ENCODE assay signal across 10 mouse cellular contexts in the genomic region with DNA sequence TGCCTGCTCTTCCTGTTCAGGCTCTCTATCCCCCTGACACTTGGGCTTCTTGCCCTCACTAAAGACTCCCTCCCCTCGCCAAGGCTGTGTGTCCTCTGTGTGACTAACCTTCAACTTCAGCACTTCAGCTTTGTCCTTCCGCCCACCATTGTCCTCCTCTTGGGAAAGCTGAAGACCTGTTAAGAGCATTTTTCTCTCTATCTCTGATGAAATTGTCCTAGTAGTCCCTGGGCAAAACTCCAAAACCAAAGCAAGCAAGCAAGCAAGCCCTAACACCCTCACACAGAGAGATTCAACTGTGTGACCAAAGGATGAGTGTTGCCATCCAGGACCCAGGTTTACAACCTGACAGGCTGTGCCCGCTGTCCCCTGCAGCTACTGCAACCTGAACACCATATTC. TPM values are rescaled to one million over a fixed set of nuclear protein-coding genes. Genes with fewer than 3 reads are reported as not detected.
DNase-seq lines count a peak whose midpoint lies in the region; ATAC-seq and TF ChIP-seq lines count a peak whose summit lies in the region.
"Had no signal": no experiment of that assay in that cellular context is flagged by ENCODE, and none has a peak within 500 bp of the region (broad histone marks: within the 10 kb centered on the region; RNA-seq: fewer than 3 reads in every experiment).

No protein-coding gene starts in this region.

- no peaks in the 10 kb centered on the region for H3K36me3 ChIP-seq in heart, embryonic 11.5 days (ENCODE audit: control insufficient read depth, insufficient read depth, low read length)
- no peaks in the 10 kb centered on the region for H3K36me3 ChIP-seq in lung, embryonic 16.5 days (ENCODE audit: control insufficient read depth, insufficient read depth, low read length)
- H3K36me3 ChIP-seq in intestine, postnatal 0 days (ENCODE audit: control insufficient read depth, insufficient read depth) = no peaks in the 10 kb centered on the region

- H3K4me2 ChIP-seq in heart, embryonic 11.5 days = peak overlapping the region; percentile 56
- H3K4me2 ChIP-seq in lung, embryonic 16.5 days (ENCODE audit: low read depth, low read length) = peak overlapping the region; percentile 49
- peak overlapping the region; percentile 40 for H3K4me2 ChIP-seq in intestine, postnatal 0 days (replicated peaks; ENCODE audit: low read depth)

- no peaks in the 10 kb centered on the region for H3K9me3 ChIP-seq in heart, embryonic 11.5 days (replicated peaks; ENCODE audit: control insufficient read depth, low read length)
- no peaks in the 10 kb centered on the region for H3K9me3 ChIP-seq in lung, embryonic 16.5 days (ENCODE audit: control insufficient read depth, low read length)
- no peaks in the 10 kb centered on the region for H3K9me3 ChIP-seq in intestine, postnatal 0 days (ENCODE audit: control insufficient read depth)

- intact Hi-C loops in heart, postnatal 36 days (cut with DNase I) = no loop called here

- no peaks in the 10 kb centered on the region for H3K27me3 ChIP-seq in heart, embryonic 11.5 days (ENCODE audit: control insufficient read depth, insufficient read depth, low read length)
- no peaks in the 10 kb centered on the region for H3K27me3 ChIP-seq in lung, embryonic 16.5 days (ENCODE audit: control insufficient read depth, insufficient read depth, low read depth, low read length)
- no peaks in the 10 kb centered on the region for H3K27me3 ChIP-seq in intestine, postnatal 0 days (replicated peaks; ENCODE audit: control insufficient read depth, insufficient read depth, low read length)

- no peak for ATAC-seq in heart, embryonic 11.5 days (replicated peaks; ENCODE audit: insufficient number of reproducible peaks, low FRiP score, low TSS enrichment)
- ATAC-seq in lung, embryonic 16.5 days (ENCODE audit: low read depth) = no peak
- ATAC-seq in intestine, postnatal 0 days = no peak

- WGBS in heart, embryonic 11.5 days (ENCODE audit: insufficient replicate concordance) = 57% methylated on average over 3 of the region's 3 CpGs
- WGBS in lung, embryonic 16.5 days = 37% methylated on average over 3 of the region's 3 CpGs
- 54% methylated on average over 3 of the region's 3 CpGs for WGBS in intestine, postnatal 0 days

- peaks cover 9% of the 10 kb centered on the region for H3K4me1 ChIP-seq in heart, embryonic 11.5 days (ENCODE audit: control insufficient read depth, insufficient read depth, low read length)
- H3K4me1 ChIP-seq in lung, embryonic 16.5 days (replicated peaks; ENCODE audit: control insufficient read depth, insufficient read depth, low read length) = peaks cover 9% of the 10 kb centered on the region
- 0 out of 2 replicates have a peak, but pooled peaks cover 6% of the 10 kb centered on the region for H3K4me1 ChIP-seq in intestine, postnatal 0 days (replicated peaks; ENCODE audit: control insufficient read depth, insufficient read depth, low read length)

- peak overlapping the region; percentile 63; the same call in 1 of the 2 replicates for H3K9ac ChIP-seq in heart, embryonic 11.5 days (ENCODE audit: low read depth, low read length)
- H3K9ac ChIP-seq in lung, embryonic 16.5 days (ENCODE audit: low read length) = peak overlapping the region; percentile 50
- H3K9ac ChIP-seq in intestine, postnatal 0 days (ENCODE audit: low read depth, low read length) = no peak overlapping the region

- TF ChIP-seq CTCF in intestine, postnatal 0 days (IDR thresholded peaks at IDR 0.05; ENCODE audit: low read depth) = no peak

- H3K27ac ChIP-seq in heart, embryonic 11.5 days (ENCODE audit: low read depth, low read length) = no peak overlapping the region
- H3K27ac ChIP-seq in lung, embryonic 16.5 days (ENCODE audit: low read length) = peak overlapping the region; percentile 43; the same call in 1 of the 2 replicates
- no peak overlapping the region for H3K27ac ChIP-seq in intestine, postnatal 0 days (ENCODE audit: low read depth, low read length)

- H3K4me3 ChIP-seq in heart, embryonic 11.5 days (ENCODE audit: low read depth, low read length) = no peak overlapping the region; the same call in 1 of the 2 replicates
- H3K4me3 ChIP-seq in lung, embryonic 16.5 days (ENCODE audit: low read length) = peak overlapping the region; percentile 27
- H3K4me3 ChIP-seq in intestine, postnatal 0 days (ENCODE audit: low read depth, low read length) = no peak overlapping the region

- DNase-seq in heart, postnatal 36 days = no peak
- DNase-seq in lung, postnatal 10 days = no peak
- peak; percentile 55 for DNase-seq in adipocyte (ENCODE audit: low spot score)
- no peak for DNase-seq in adrenal gland, postnatal 4 days (ENCODE audit: low spot score in 2 of 2)
- DNase-seq in layer of hippocampus, postnatal 10 days (ENCODE audit: low spot score in 2 of 2) = no peak
- DNase-seq: adrenal gland, adult 8-10 months; layer of hippocampus, adult 9-11 months had no signal

RNA-seq across cellular contexts. Expression of a gene that starts 9.4 kb away (rescaled TPM):
- 65.9 and 66.2 TPM in 2 replicates for polyA plus RNA-seq in heart, embryonic 11.5 days (2014; fragmentation: Nextera tagmentation; extraction: Ambion mirVana)
- 10 to 100 TPM; 34.9 to 38.0 TPM for total RNA-seq in heart, postnatal 36 days (2021)
- polyA plus RNA-seq in lung, embryonic 16.5 days (2015; fragmentation: Nextera tagmentation; extraction: Ambion mirVana) = 80.2 and 92.8 TPM in 2 replicates
- 28.8 and 32.0 TPM in 2 replicates for polyA plus RNA-seq in intestine, postnatal 0 days (2015; fragmentation: Nextera tagmentation; extraction: Ambion mirVana)
- total RNA-seq in adrenal gland, postnatal 4 days (2021) = 10 to 100 TPM; 88.1 to 89.6 TPM
- 10 to 100 TPM; 84.9 to 91.7 TPM for total RNA-seq in layer of hippocampus, postnatal 10 days (2021)

RNA-seq across cellular contexts. Expression of a gene that starts 35.7 kb away (rescaled TPM):
- 0.20 and 0.42 TPM in 2 replicates for polyA plus RNA-seq in heart, embryonic 11.5 days (2014; fragmentation: Nextera tagmentation; extraction: Ambion mirVana)
- total RNA-seq in heart, postnatal 36 days (2021) = not detected
- polyA plus RNA-seq in lung, embryonic 16.5 days (2015; fragmentation: Nextera tagmentation; extraction: Ambion mirVana) = 0.43 and 0.91 TPM in 2 replicates
- 0.65 and 0.68 TPM in 2 replicates for polyA plus RNA-seq in intestine, postnatal 0 days (2015; fragmentation: Nextera tagmentation; extraction: Ambion mirVana)
- total RNA-seq in adrenal gland, postnatal 4 days (2021) = 1 to 10 TPM; 2.4 to 2.7 TPM
- total RNA-seq in layer of hippocampus, postnatal 10 days (2021) = 1 to 10 TPM in 1 of 2 experiments, under 1 TPM in 1; 0.87 to 1.3 TPM

RNA-seq across cellular contexts. Expression of a gene that starts 37.0 kb away (rescaled TPM):
- 54.1 and 62.2 TPM in 2 replicates for polyA plus RNA-seq in heart, embryonic 11.5 days (2014; fragmentation: Nextera tagmentation; extraction: Ambion mirVana)
- total RNA-seq in heart, postnatal 36 days (2021) = 100 to 1,000 TPM; 118 to 124 TPM
- 41.1 and 41.7 TPM in 2 replicates for polyA plus RNA-seq in lung, embryonic 16.5 days (2015; fragmentation: Nextera tagmentation; extraction: Ambion mirVana)
- polyA plus RNA-seq in intestine, postnatal 0 days (2015; fragmentation: Nextera tagmentation; extraction: Ambion mirVana) = 23.2 and 25.5 TPM in 2 replicates
- total RNA-seq in adrenal gland, postnatal 4 days (2021) = 100 to 1,000 TPM; 306 to 318 TPM
- 10 to 100 TPM; 63.8 to 71.7 TPM for total RNA-seq in layer of hippocampus, postnatal 10 days (2021)

RNA-seq across cellular contexts. Expression of a gene that starts 50.4 kb away (rescaled TPM):
- polyA plus RNA-seq in heart, embryonic 11.5 days (2014; fragmentation: Nextera tagmentation; extraction: Ambion mirVana) = 1,303 and 1,414 TPM in 2 replicates
- 100 to 1,000 TPM; 724 to 728 TPM for total RNA-seq in heart, postnatal 36 days (2021)
- 1,731 and 1,766 TPM in 2 replicates for polyA plus RNA-seq in lung, embryonic 16.5 days (2015; fragmentation: Nextera tagmentation; extraction: Ambion mirVana)
- 1,422 and 1,459 TPM in 2 replicates for polyA plus RNA-seq in intestine, postnatal 0 days (2015; fragmentation: Nextera tagmentation; extraction: Ambion mirVana)
- 1,000 to 10,000 TPM; 1,222 to 1,358 TPM for total RNA-seq in adrenal gland, postnatal 4 days (2021)
- total RNA-seq in layer of hippocampus, postnatal 10 days (2021) = 100 to 1,000 TPM; 454 to 456 TPM

RNA-seq across cellular contexts. Expression of a gene that starts 53.9 kb away (rescaled TPM):
- 651 and 677 TPM in 2 replicates for polyA plus RNA-seq in heart, embryonic 11.5 days (2014; fragmentation: Nextera tagmentation; extraction: Ambion mirVana)
- total RNA-seq in heart, postnatal 36 days (2021) = 100 to 1,000 TPM; 847 to 875 TPM
- polyA plus RNA-seq in lung, embryonic 16.5 days (2015; fragmentation: Nextera tagmentation; extraction: Ambion mirVana) = 424 and 435 TPM in 2 replicates
- polyA plus RNA-seq in intestine, postnatal 0 days (2015; fragmentation: Nextera tagmentation; extraction: Ambion mirVana) = 660 and 718 TPM in 2 replicates
- total RNA-seq in adrenal gland, postnatal 4 days (2021) = 100 to 1,000 TPM; 244 to 256 TPM
- 100 to 1,000 TPM; 262 to 265 TPM for total RNA-seq in layer of hippocampus, postnatal 10 days (2021)
